Mouse (Mus musculus) hindbrain, embryonic 16.5 days (tissue): ENCODE measurements at regions not wholly inside any gene's neighbourhood (a gene's known extent, or its start where the extent isn't known, plus 50 kb on each side); places are given as distances from the start of the nearest gene placed in this dataset.
A peak's percentile ranks its signal among the peaks of the same experiment; 100 is the strongest.

Source experiments
- ATAC-seq: fragments of 200-750 bp; cut with Nextera tagmentation; 2 replicates; pipeline ENCODE4 v1.8.0; 2017; ENCODE audit warnings: moderate TSS enrichment, moderate library complexity
- H3K27ac ChIP-seq: fragments of 300-500 bp; sonication (generic); 2 replicates; pipeline ENCODE4 v1.5.1; 2014; ENCODE audit warnings: low read depth, mild to moderate bottlenecking, control low read depth, low read length, moderate library complexity
- H3K27me3 ChIP-seq: fragments of 300-500 bp; sonication (generic); replicated peaks from 2 replicates; pipeline ENCODE4 v1.6.1; 2014; ENCODE audit warnings: low read length; ENCODE audit not compliant: control insufficient read depth, insufficient read depth
- H3K36me3 ChIP-seq: fragments of 300-500 bp; sonication (generic); 2 replicates; pipeline ENCODE4 v1.6.1; 2014; ENCODE audit warnings: mild to moderate bottlenecking, low read length, moderate library complexity, mixed read lengths; ENCODE audit not compliant: control insufficient read depth, insufficient read depth
- H3K4me1 ChIP-seq: fragments of 300-500 bp; sonication (generic); 2 replicates; pipeline ENCODE4 v1.6.1; 2014; ENCODE audit warnings: low read depth, low read length; ENCODE audit not compliant: control insufficient read depth, insufficient read depth
- H3K4me2 ChIP-seq: fragments of 300-500 bp; sonication (generic); 2 replicates; pipeline ENCODE4 v1.6.1; 2014; ENCODE audit warnings: mild to moderate bottlenecking, low read length, control low read depth, moderate library complexity
- H3K4me3 ChIP-seq: fragments of 300-500 bp; sonication (generic); 2 replicates; pipeline ENCODE4 v1.5.1; 2014; ENCODE audit warnings: mild to moderate bottlenecking, low read length, control low read depth, moderate library complexity
- H3K9ac ChIP-seq: fragments of 300-500 bp; sonication (generic); 2 replicates; pipeline ENCODE4 v1.6.1; 2014; ENCODE audit warnings: low read depth, mild to moderate bottlenecking, control low read depth, low read length, moderate library complexity
- H3K9me3 ChIP-seq: fragments of 300-500 bp; sonication (generic); 2 replicates; pipeline ENCODE4 v1.6.1; 2014; ENCODE audit warnings: mild to moderate bottlenecking, low read length, moderate library complexity; ENCODE audit not compliant: control insufficient read depth
- WGBS: fragments of 180-500 bp; shearing (Covaris S2); extraction: QIAGEN DNeasy Blood & Tissue Kit; methylation state at CpG from one replicate; pipeline ENCODE4 v1.1.7; 2014; 5-methylcytosine and 5-hydroxymethylcytosine counted together

GRCm38 (mm10) chr1:52324356-52324755 lies 91.3 kb upstream of the Gls start:
- no peaks in the 10 kb centered on the region for H3K27me3 ChIP-seq
- H3K9me3 ChIP-seq = no peaks in the 10 kb centered on the region
- no peaks in the 10 kb centered on the region for H3K36me3 ChIP-seq
- H3K4me3 ChIP-seq = no peak overlapping the region
- no peak overlapping the region for H3K9ac ChIP-seq
- H3K4me1 ChIP-seq = no peaks in the 10 kb centered on the region
- ATAC-seq = no peak
- WGBS = 90% methylated on average over 2 of the region's 2 CpGs
- H3K4me2 ChIP-seq = no peak overlapping the region
- no peak overlapping the region for H3K27ac ChIP-seq

GRCm38 (mm10) chr1:52312076-52312633 lies 79.1 kb upstream of the Gls start:
- ATAC-seq = peak; percentile 82
- no peaks in the 10 kb centered on the region for H3K27me3 ChIP-seq
- H3K27ac ChIP-seq = no peak overlapping the region
- 52% methylated on average over 3 of the region's 3 CpGs for WGBS
- no peak overlapping the region for H3K9ac ChIP-seq
- 0 out of 2 replicates have a peak, but pooled peaks cover 2% of the 10 kb centered on the region for H3K9me3 ChIP-seq
- no peak overlapping the region for H3K4me3 ChIP-seq
- no peaks in the 10 kb centered on the region for H3K4me1 ChIP-seq
- H3K36me3 ChIP-seq = no peaks in the 10 kb centered on the region
- H3K4me2 ChIP-seq = no peak overlapping the region

- H3K9ac ChIP-seq = no peak overlapping the region
- no peak for ATAC-seq
Observed at GRCm38 (mm10) chr1:52306892-52307291, 73.9 kb upstream of the Gls start.

GRCm38 (mm10) chr1:52305679-52306632 lies 72.9 kb upstream of the Gls start:
- H3K9ac ChIP-seq = no peak overlapping the region
- no peaks in the 10 kb centered on the region for H3K4me1 ChIP-seq
- no peaks in the 10 kb centered on the region for H3K9me3 ChIP-seq
- 58% methylated on average over 18 of the region's 18 CpGs for WGBS
- H3K27ac ChIP-seq = no peak overlapping the region
- peak; percentile 68; the same call in 1 of the 2 replicates for ATAC-seq
- no peak overlapping the region for H3K4me2 ChIP-seq
- H3K36me3 ChIP-seq = no peaks in the 10 kb centered on the region
- H3K4me3 ChIP-seq = no peak overlapping the region
- no peaks in the 10 kb centered on the region for H3K27me3 ChIP-seq

More at GRCm38 (mm10) chr1:52306892-52307291, 73.9 kb upstream of the Gls start:
- H3K4me1 ChIP-seq = no peaks in the 10 kb centered on the region
- 53% methylated on average over 6 of the region's 6 CpGs for WGBS
- H3K36me3 ChIP-seq = no peaks in the 10 kb centered on the region
- H3K4me2 ChIP-seq = no peak overlapping the region
- H3K9me3 ChIP-seq = no peaks in the 10 kb centered on the region
- H3K4me3 ChIP-seq = no peak overlapping the region
- H3K27ac ChIP-seq = no peak overlapping the region
- H3K27me3 ChIP-seq = no peaks in the 10 kb centered on the region

- Histone ChIP-seq H3K4me2 (no peak overlapping the region), H3K9me3 (no peaks in the 10 kb centered on the region), H3K27me3 (no peaks in the 10 kb centered on the region), H3K9ac (no peak overlapping the region), H3K4me3 (no peak overlapping the region), H3K27ac (no peak overlapping the region), H3K4me1 (no peaks in the 10 kb centered on the region), H3K36me3 (no peaks in the 10 kb centered on the region)
- 7% methylated on average over 6 of the region's 6 CpGs for WGBS
- no peak for ATAC-seq
Observed at GRCm38 (mm10) chr1:52302557-52302956, 69.5 kb upstream of the Gls start.

- Histone ChIP-seq H3K4me2 (no peak overlapping the region), H3K36me3 (no peaks in the 10 kb centered on the region), H3K4me1 (no peaks in the 10 kb centered on the region), H3K4me3 (no peak overlapping the region), H3K27me3 (no peaks in the 10 kb centered on the region), H3K9ac (no peak overlapping the region), H3K9me3 (no peaks in the 10 kb centered on the region), H3K27ac (no peak overlapping the region)
- no peak for ATAC-seq
- WGBS = 75% methylated on average over 2 of the region's 2 CpGs
Observed at GRCm38 (mm10) chr1:52301266-52301665, 68.2 kb upstream of the Gls start.

- no peaks in the 10 kb centered on the region for H3K9me3 ChIP-seq
- H3K4me3 ChIP-seq = no peak overlapping the region
- ATAC-seq = peak; percentile 77
- no peaks in the 10 kb centered on the region for H3K4me1 ChIP-seq
- no peaks in the 10 kb centered on the region for H3K27me3 ChIP-seq
- H3K4me2 ChIP-seq = no peak overlapping the region
- 67% methylated on average over 7 of the region's 7 CpGs for WGBS
- H3K27ac ChIP-seq = no peak overlapping the region
- H3K9ac ChIP-seq = no peak overlapping the region
- H3K36me3 ChIP-seq = no peaks in the 10 kb centered on the region
Observed at GRCm38 (mm10) chr1:52299559-52299958, 66.5 kb upstream of the Gls start.

GRCm38 (mm10) chr1:52298336-52298735 lies 65.3 kb upstream of the Gls start:
- WGBS = 76% methylated on average over 5 of the region's 5 CpGs
- no peaks in the 10 kb centered on the region for H3K36me3 ChIP-seq
- no peak overlapping the region for H3K4me3 ChIP-seq
- no peaks in the 10 kb centered on the region for H3K4me1 ChIP-seq
- H3K4me2 ChIP-seq = no peak overlapping the region
- H3K27ac ChIP-seq = no peak overlapping the region
- no peaks in the 10 kb centered on the region for H3K9me3 ChIP-seq
- H3K27me3 ChIP-seq = no peaks in the 10 kb centered on the region
- H3K9ac ChIP-seq = no peak overlapping the region
- no peak for ATAC-seq

GRCm38 (mm10) chr1:52296178-52296577 lies 63.1 kb upstream of the Gls start:
- WGBS = 63% methylated on average over 2 of the region's 2 CpGs
- H3K9ac ChIP-seq = no peak overlapping the region
- no peak overlapping the region for H3K4me3 ChIP-seq
- H3K4me1 ChIP-seq = no peaks in the 10 kb centered on the region
- no peaks in the 10 kb centered on the region for H3K9me3 ChIP-seq
- no peak for ATAC-seq
- H3K27ac ChIP-seq = no peak overlapping the region
- H3K36me3 ChIP-seq = no peaks in the 10 kb centered on the region
- no peak overlapping the region for H3K4me2 ChIP-seq
- no peaks in the 10 kb centered on the region for H3K27me3 ChIP-seq
